Mouse (Mus musculus) CH12.LX (cell line): ENCODE results near the gene Rbfox1. TPM values are rescaled to one million over a fixed set of nuclear protein-coding genes. Genes with fewer than 3 reads are reported as not detected.

Experiments used
- DNase-seq: peaks from one replicate; pipeline ENCODE4 v3.0.0-alpha.2; 2013; ENCODE audit errors: extremely low read depth
- H3K27ac ChIP-seq: 2 replicates; pipeline ENCODE4 v1.5.1; 2012; ENCODE audit warnings: low read depth, mild to moderate bottlenecking, control low read depth, moderate library complexity; ENCODE audit not compliant: insufficient read depth
- H3K27me3 ChIP-seq: replicated peaks from 2 replicates; pipeline ENCODE3; 2012; ENCODE audit warnings: inconsistent platforms
- H3K36me3 ChIP-seq, 2 experiments: replicated peaks in 1 of 2; 2 replicates each; pipeline versions ENCODE3 to v1.6.1; 2012; ENCODE audit warnings: inconsistent platforms in 1 of 2, low read length in 1 of 2, mild to moderate bottlenecking in 1 of 2, mixed read lengths in 1 of 2, moderate library complexity in 1 of 2; ENCODE audit not compliant: control insufficient read depth in 1 of 2, insufficient read depth in 1 of 2
- H3K4me1 ChIP-seq, 2 experiments: 2 replicates each; pipeline ENCODE4 v1.6.1; 2012; ENCODE audit warnings: inconsistent platforms in 1 of 2, moderate library complexity in 1 of 2; ENCODE audit not compliant: insufficient read depth in 2 of 2, control insufficient read depth in 1 of 2
- H3K4me2 ChIP-seq: 2 replicates; pipeline ENCODE4 v1.6.1; 2012; ENCODE audit warnings: low read depth, mild to moderate bottlenecking, control low read depth; ENCODE audit not compliant: poor library complexity, insufficient read depth, severe bottlenecking
- H3K4me3 ChIP-seq, 3 experiments: fragments of 150-350 bp in 1 of 3; sonication (generic) in 1 of 3; replicated peaks in 1 of 3; 2 replicates each; pipeline versions ENCODE3 to v1.5.1; 2011 to 2012; ENCODE audit warnings: low read depth in 2 of 3, low read length in 2 of 3, mild to moderate bottlenecking in 2 of 3, moderate library complexity in 2 of 3, control low read depth in 1 of 3, improper control_type of control experiment in 1 of 3, inconsistent platforms in 1 of 3, mixed read lengths in 1 of 3; ENCODE audit not compliant: poor library complexity in 1 of 3
- H3K79me2 ChIP-seq: replicated peaks from 2 replicates; pipeline ENCODE4 v1.6.1; 2012; ENCODE audit warnings: mild to moderate bottlenecking, moderate library complexity; ENCODE audit not compliant: control insufficient read depth, poor library complexity, insufficient read depth, severe bottlenecking; ENCODE audit errors: extremely low read depth
- H3K9ac ChIP-seq: 2 replicates; pipeline ENCODE4 v1.6.1; 2012; ENCODE audit warnings: low read depth, mild to moderate bottlenecking, control low read depth, moderate library complexity; ENCODE audit not compliant: insufficient read depth
- H3K9me3 ChIP-seq: replicated peaks from 2 replicates; pipeline ENCODE3; 2012; ENCODE audit warnings: low read length, inconsistent platforms, mixed read lengths
- BHLHE40 ChIP-seq: IDR thresholded peaks from 2 replicates; pipeline ENCODE4 v1.6.1; 2011; ENCODE audit warnings: mild to moderate bottlenecking, low read depth, low read length, improper control_type of control experiment
- CHD1 ChIP-seq: IDR thresholded peaks from 2 replicates; pipeline ENCODE4 v1.6.1; 2012; ENCODE audit warnings: low read depth, low read length, improper control_type of control experiment, inconsistent platforms
- CHD2 ChIP-seq: IDR thresholded peaks from 2 replicates; pipeline ENCODE4 v1.6.1; 2011; ENCODE audit warnings: low read length, improper control_type of control experiment
- CTCF ChIP-seq, 2 experiments: IDR thresholded peaks in 1 of 2; conservative IDR thresholded peaks in 1 of 2; 2 replicates each; pipeline ENCODE4 v1.5.1; 2011 to 2012; ENCODE audit warnings: low read depth in 2 of 2, low read length in 2 of 2, improper control_type of control experiment in 1 of 2, inconsistent platforms in 1 of 2, mild to moderate bottlenecking in 1 of 2, moderate library complexity in 1 of 2
- EP300 ChIP-seq: IDR thresholded peaks from 2 replicates; pipeline ENCODE4 v1.6.1; 2011; ENCODE audit warnings: low read length, improper control_type of control experiment
- ETS1 ChIP-seq: conservative IDR thresholded peaks from 2 replicates; pipeline ENCODE4 v1.6.1; 2012; ENCODE audit warnings: low read depth, mild to moderate bottlenecking, inconsistent platforms, low read length, improper control_type of control experiment, moderate library complexity
- GABPA ChIP-seq: IDR thresholded peaks from 2 replicates; pipeline ENCODE4 v1.6.1; 2012; ENCODE audit warnings: low read depth, low read length, improper control_type of control experiment, inconsistent platforms; ENCODE audit not compliant: insufficient replicate concordance
- HCFC1 ChIP-seq: IDR thresholded peaks from 2 replicates; pipeline ENCODE4 v1.6.1; 2012; ENCODE audit warnings: low read depth, mild to moderate bottlenecking, inconsistent platforms, low read length, improper control_type of control experiment
- IRF4 ChIP-seq: IDR thresholded peaks from 2 replicates; pipeline ENCODE4 v1.6.1; 2014; ENCODE audit warnings: low read depth, mild to moderate bottlenecking, inconsistent platforms, low read length, improper control_type of control experiment
- JUN ChIP-seq: IDR thresholded peaks from 2 replicates; pipeline ENCODE4 v1.6.1; 2011; ENCODE audit warnings: low read depth, mild to moderate bottlenecking, low read length, improper control_type of control experiment, moderate library complexity; ENCODE audit not compliant: insufficient read depth
- JUND ChIP-seq: conservative IDR thresholded peaks from 2 replicates; pipeline ENCODE4 v1.6.1; 2011; ENCODE audit warnings: low read depth, low read length, improper control_type of control experiment
- KAT2A ChIP-seq: IDR thresholded peaks from 2 replicates; pipeline ENCODE4 v1.6.1; 2012; ENCODE audit warnings: low read length, improper control_type of control experiment, inconsistent platforms; ENCODE audit not compliant: insufficient replicate concordance
- MAFK ChIP-seq: IDR thresholded peaks from 2 replicates; pipeline ENCODE4 v1.6.1; 2011; ENCODE audit warnings: low read length, improper control_type of control experiment; ENCODE audit not compliant: insufficient replicate concordance
- MAX ChIP-seq: IDR thresholded peaks from 2 replicates; pipeline ENCODE4 v1.6.1; 2011; ENCODE audit warnings: low read length, improper control_type of control experiment
- MAZ ChIP-seq: IDR thresholded peaks from 2 replicates; pipeline ENCODE4 v1.6.1; 2012; ENCODE audit warnings: low read depth, mild to moderate bottlenecking, inconsistent platforms, low read length, improper control_type of control experiment, moderate library complexity
- MYC ChIP-seq: IDR thresholded peaks from 2 replicates; pipeline ENCODE4 v1.6.1; 2011; ENCODE audit warnings: low read depth, mild to moderate bottlenecking, improper control_type of control experiment, low read length
- NELFE ChIP-seq: IDR thresholded peaks from 2 replicates; pipeline ENCODE4 v1.6.1; 2011; ENCODE audit warnings: low read depth, low read length, improper control_type of control experiment
- NRF1 ChIP-seq: IDR thresholded peaks from 2 replicates; pipeline ENCODE4 v1.6.1; 2014; ENCODE audit warnings: low read depth, mild to moderate bottlenecking, inconsistent platforms, low read length, improper control_type of control experiment, moderate library complexity
- PAX5 ChIP-seq: IDR thresholded peaks from 2 replicates; pipeline ENCODE4 v1.6.1; 2012; ENCODE audit warnings: low read length, inconsistent platforms, mixed read lengths
- POLR2A ChIP-seq: IDR thresholded peaks from 2 replicates; pipeline ENCODE4 v1.6.1; 2011; ENCODE audit warnings: low read depth, mild to moderate bottlenecking, improper control_type of control experiment, low read length
- RCOR1 ChIP-seq: conservative IDR thresholded peaks from 2 replicates; pipeline ENCODE4 v1.6.1; 2012; ENCODE audit warnings: low read depth, mild to moderate bottlenecking, inconsistent platforms, low read length, improper control_type of control experiment
- SIN3A ChIP-seq: IDR thresholded peaks from 2 replicates; pipeline ENCODE4 v1.6.1; 2012; ENCODE audit warnings: low read length, improper control_type of control experiment, inconsistent platforms
- SMC3 ChIP-seq: IDR thresholded peaks from 2 replicates; pipeline ENCODE4 v1.6.1; 2011; ENCODE audit warnings: low read depth, low read length, improper control_type of control experiment
- TBP ChIP-seq: conservative IDR thresholded peaks from 2 replicates; pipeline ENCODE4 v1.6.1; 2011; ENCODE audit warnings: low read depth, low read length, improper control_type of control experiment
- UBTF ChIP-seq: IDR thresholded peaks from 2 replicates; pipeline ENCODE4 v1.6.1; 2012; ENCODE audit warnings: low read depth, mild to moderate bottlenecking, inconsistent platforms, low read length, improper control_type of control experiment, moderate library complexity
- USF1 ChIP-seq: IDR thresholded peaks from 2 replicates; pipeline ENCODE4 v1.6.1; 2014; ENCODE audit warnings: low read depth, mild to moderate bottlenecking, inconsistent platforms, low read length, improper control_type of control experiment
- USF2 ChIP-seq: conservative IDR thresholded peaks from 2 replicates; pipeline ENCODE4 v1.6.1; 2011; ENCODE audit warnings: low read depth, low read length, improper control_type of control experiment
- ZC3H11A ChIP-seq: IDR thresholded peaks from 2 replicates; pipeline ENCODE4 v1.6.1; 2012; ENCODE audit warnings: low read depth, mild to moderate bottlenecking, inconsistent platforms, low read length, improper control_type of control experiment
- ZKSCAN1 ChIP-seq: IDR thresholded peaks from 2 replicates; pipeline ENCODE4 v1.6.1; 2012; ENCODE audit warnings: low read depth, inconsistent platforms, low read length, improper control_type of control experiment, borderline replicate concordance
- dilution Hi-C: fragments of 300-500 bp; cut with MboI; formaldehyde crosslinking; loops from 2 replicates; pipeline ENCODE4 v1.14.3; 2020; ENCODE audit warnings: low sequenced_read_pairs; ENCODE audit not compliant: extremely low pct_unique_long_range_greater_than_20kb, extremely low pct_ligation_motif_present
- in situ Hi-C: fragments of 300-500 bp; cut with MboI; formaldehyde crosslinking; loops from 3 replicates; pipeline ENCODE4 v1.14.3; 2019; ENCODE audit warnings: low sequenced_read_pairs, low pct_ligation_motif_present, low pct_unique_long_range_greater_than_20kb, mixed read lengths
- polyA plus RNA-seq: library from polyadenylated mRNA; unstranded; fragments of >175 nt; gene quantifications from 2 replicates; pipeline ENCODE4 v1.2.1, GENCODE M21; 2012; ENCODE audit warnings: low read depth; ENCODE audit not compliant: insufficient read length
- total RNA-seq, 2 experiments: library from RNA; depleted of rRNA; stranded (reverse); fragments of 300-350 nt in 1 of 2; fragments of >200 nt in 1 of 2; gene quantifications; 2 replicates each; pipeline ENCODE4 v1.2.3; 2012 to 2014

The Rbfox1 gene
- total and polyA plus RNA-seq, 3 experiments: not detected

DNA sequence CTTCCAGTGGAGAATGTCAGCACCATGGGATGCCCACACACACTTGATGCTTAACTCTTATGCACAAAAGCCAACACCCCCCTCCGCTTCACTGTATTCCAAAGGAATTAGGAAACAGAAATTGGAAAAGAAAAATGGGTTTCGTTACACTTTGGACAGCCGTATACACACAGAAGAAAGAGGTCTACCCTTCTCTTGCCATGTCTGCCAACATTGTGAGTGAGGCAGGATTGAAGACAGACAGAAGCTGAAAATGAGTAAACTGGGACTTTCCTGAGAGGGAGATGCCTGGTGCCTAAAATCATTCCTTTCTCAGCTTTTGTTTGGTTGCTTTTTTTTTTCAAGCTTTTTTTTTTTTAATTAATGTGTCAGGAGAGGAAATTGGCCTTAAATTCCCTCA, 1000.5 kb downstream of the Rbfox1 start:
- peaks cover 74% of the 10 kb centered on the region for H3K9me3 ChIP-seq
- no peaks in the 10 kb centered on the region for H3K79me2 ChIP-seq
- no peak for DNase-seq
- dilution Hi-C loops: no loop called here
- H3K4me3 ChIP-seq: no peak overlapping the region
- no peak for TF ChIP-seq HCFC1
- no peak for TF ChIP-seq MAX
- no peak for TF ChIP-seq POLR2A
- no peak for TF ChIP-seq ZKSCAN1
- TF ChIP-seq MYC: no peak
- no peak for TF ChIP-seq EP300
- TF ChIP-seq SIN3A: no peak
- no peak for TF ChIP-seq ZC3H11A
- H3K36me3 ChIP-seq: no peaks in the 10 kb centered on the region
- no peaks in the 10 kb centered on the region for H3K27me3 ChIP-seq
- H3K9ac ChIP-seq: no peak overlapping the region
- in situ Hi-C loops: no loop called here
- no peak overlapping the region for H3K27ac ChIP-seq
- no peak overlapping the region for H3K4me2 ChIP-seq
- H3K4me1 ChIP-seq: no peaks in the 10 kb centered on the region

DNA sequence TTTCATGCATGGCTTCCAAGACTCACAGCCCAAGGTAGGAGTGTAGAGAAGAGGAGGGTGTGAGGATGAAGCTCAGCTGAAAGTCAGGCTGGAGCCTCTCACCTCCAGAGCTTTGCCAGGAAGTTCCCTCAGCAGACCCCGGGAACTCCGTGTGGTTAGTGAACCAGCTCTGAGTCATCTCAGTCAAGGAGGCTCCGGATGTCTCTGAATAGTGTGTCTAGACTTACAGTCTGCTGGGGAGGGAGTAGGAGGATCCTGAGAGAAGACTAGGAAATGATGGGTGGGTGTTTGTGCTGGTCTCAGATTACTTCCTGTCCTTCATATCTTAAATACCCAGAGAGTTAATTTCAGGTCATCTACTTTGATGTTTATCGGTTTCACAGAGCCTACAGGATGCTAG, 1004.1 kb downstream of the Rbfox1 start:
- dilution Hi-C loops: no loop called here

DNA sequence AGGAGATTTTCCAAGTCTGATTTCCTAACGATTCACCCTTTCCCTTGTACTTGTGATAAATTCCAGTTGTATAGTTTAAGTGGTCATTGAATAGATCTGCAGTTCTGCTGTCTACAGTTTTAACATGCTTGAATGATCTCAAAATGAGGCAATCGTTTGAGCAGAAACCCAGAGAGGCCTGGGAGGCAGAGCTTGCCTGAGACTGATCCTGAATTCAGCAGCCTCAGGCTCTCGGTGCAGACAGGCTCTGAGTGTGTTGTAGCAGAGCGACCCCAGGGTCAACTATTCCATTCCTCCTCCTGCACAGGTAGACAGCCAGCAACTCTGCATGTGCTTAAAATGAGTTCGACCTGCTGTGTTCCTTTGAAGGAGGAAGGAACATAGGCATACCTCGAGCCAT, 1012.6 kb downstream of the Rbfox1 start:
- in situ Hi-C loops: no loop called here
- no peak for DNase-seq
- H3K9me3 ChIP-seq: peaks cover 84% of the 10 kb centered on the region
- no peak overlapping the region for H3K4me3 ChIP-seq
- H3K9ac ChIP-seq: no peak overlapping the region
- no peak overlapping the region for H3K4me2 ChIP-seq
- dilution Hi-C loops: no loop called here
- H3K27me3 ChIP-seq: no peaks in the 10 kb centered on the region
- H3K36me3 ChIP-seq: no peaks in the 10 kb centered on the region
- H3K27ac ChIP-seq: no peak overlapping the region
- no peaks in the 10 kb centered on the region for H3K79me2 ChIP-seq
- H3K4me1 ChIP-seq: no peaks in the 10 kb centered on the region
- TF ChIP-seq SMC3: no peak
- TF ChIP-seq UBTF: no peak
- no peak for TF ChIP-seq USF2
- TF ChIP-seq PAX5: no peak
- no peak for TF ChIP-seq BHLHE40
- no peak for TF ChIP-seq GABPA
- TF ChIP-seq TBP: no peak
- no peak for TF ChIP-seq IRF4
- no peak for TF ChIP-seq NELFE
- TF ChIP-seq NRF1: no peak
- no peak for TF ChIP-seq MYC
- no peak for TF ChIP-seq MAZ
- TF ChIP-seq HCFC1: no peak
- no peak for TF ChIP-seq CTCF (conservative IDR thresholded peaks at IDR 0.05 in 1 of 2, IDR thresholded peaks at IDR 0.05 in 1 of 2; ENCODE audit: low read depth in 2 of 2, low read length in 2 of 2)
- TF ChIP-seq USF1: no peak
- no peak for TF ChIP-seq CHD2
- TF ChIP-seq ZC3H11A: no peak

More for the DNA sequence above, 1004.1 kb downstream of the Rbfox1 start:
- no peaks in the 10 kb centered on the region for H3K79me2 ChIP-seq
- in situ Hi-C loops: no loop called here
- H3K9me3 ChIP-seq: peaks cover 70% of the 10 kb centered on the region
- TF ChIP-seq MAFK (no peak), MAZ (no peak), ZKSCAN1 (no peak), BHLHE40 (no peak), JUN (no peak), ETS1 (no peak), USF1 (no peak), HCFC1 (no peak), KAT2A (no peak), CHD1 (no peak), CTCF (conservative IDR thresholded peaks at IDR 0.05 in 1 of 2, IDR thresholded peaks at IDR 0.05 in 1 of 2; ENCODE audit: low read depth in 2 of 2, low read length in 2 of 2) (no peak), USF2 (no peak), UBTF (no peak), CHD2 (no peak), POLR2A (no peak), MAX (no peak), RCOR1 (no peak), JUND (no peak), ZC3H11A (no peak)
- H3K27me3 ChIP-seq: no peaks in the 10 kb centered on the region
- H3K4me2 ChIP-seq: no peak overlapping the region
- H3K4me3 ChIP-seq: no peak overlapping the region
- H3K36me3 ChIP-seq: no peaks in the 10 kb centered on the region
- no peak for DNase-seq
- no peak overlapping the region for H3K27ac ChIP-seq
- no peak overlapping the region for H3K9ac ChIP-seq
- H3K4me1 ChIP-seq: no peaks in the 10 kb centered on the region
